Mouse (Mus musculus): ENCODE results near the gene Golm1. TPM values are rescaled to one million over a fixed set of nuclear protein-coding genes. Genes with fewer than 3 reads are reported as not detected.

Golm1 gene
- polyA plus RNA-seq, 1 experiment = 5.6 TPM

DNA sequence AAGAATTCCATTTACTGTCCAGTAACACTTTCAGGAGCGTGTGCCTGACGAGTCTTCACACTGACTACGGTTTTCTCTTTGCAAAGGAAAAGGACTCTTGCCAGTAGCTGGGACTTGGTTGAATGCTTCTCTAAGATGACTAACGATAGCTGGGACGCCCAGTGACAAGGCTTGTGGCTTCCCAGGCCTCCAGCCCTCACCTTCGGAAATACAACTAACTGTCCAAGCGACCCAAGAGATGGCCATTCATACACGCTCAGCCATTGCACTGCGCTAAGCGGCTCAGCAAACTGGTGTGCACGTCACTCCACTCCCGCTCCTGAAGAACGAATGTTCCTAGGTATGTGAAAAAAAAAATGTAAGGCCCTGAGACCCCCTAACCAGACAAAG lies 855 bp downstream of the Golm1 start:
- H3K79me3 ChIP-seq (ENCODE audit: low read depth) = no peaks in the 10 kb centered on the region
- TF ChIP-seq CEBPB (IDR thresholded peaks at IDR 0.05; ENCODE audit: low read depth) = no peak
- no peak for TF ChIP-seq USF1 (IDR thresholded peaks at IDR 0.05; ENCODE audit: low read depth)
- no peak for TF ChIP-seq FOSL1 (IDR thresholded peaks at IDR 0.05; ENCODE audit: insufficient read depth, low read length, poor library complexity, severe bottlenecking)
- no peak for TF ChIP-seq MYOD1 (IDR thresholded peaks at IDR 0.05; ENCODE audit: control insufficient read depth, insufficient read length, low read depth)
- no peak for TF ChIP-seq MYOG (IDR thresholded peaks at IDR 0.05; ENCODE audit: control insufficient read depth, extremely low read depth, insufficient read length)
- TF ChIP-seq MAX (IDR thresholded peaks at IDR 0.05) = no peak
- TF ChIP-seq CTCF (IDR thresholded peaks at IDR 0.05; ENCODE audit: control insufficient read depth, insufficient read depth, insufficient read length) = no peak
- no peaks in the 10 kb centered on the region for H3K27me3 ChIP-seq (ENCODE audit: control insufficient read depth, insufficient read depth, insufficient read length)
- peak overlapping the region; percentile 56 for H3ac ChIP-seq (ENCODE audit: control insufficient read depth, insufficient read length, low read depth)
- peak overlapping the region; percentile 45 for H3K4me3 ChIP-seq (ENCODE audit: insufficient read depth, poor library complexity, severe bottlenecking)
- no peaks in the 10 kb centered on the region for H3K36me3 ChIP-seq (ENCODE audit: control insufficient read depth, insufficient read depth)
- no peaks in the 10 kb centered on the region for H3K79me2 ChIP-seq (ENCODE audit: control insufficient read depth, insufficient read depth)

- TF ChIP-seq CTCF (IDR thresholded peaks at IDR 0.05; ENCODE audit: control insufficient read depth, insufficient read depth, insufficient read length) = no peak
- TF ChIP-seq MAX (IDR thresholded peaks at IDR 0.05) = no peak
- TF ChIP-seq FOSL1 (IDR thresholded peaks at IDR 0.05; ENCODE audit: insufficient read depth, low read length, poor library complexity, severe bottlenecking) = no peak
- no peak for TF ChIP-seq MYOD1 (IDR thresholded peaks at IDR 0.05; ENCODE audit: control insufficient read depth, insufficient read length, low read depth)
- no peak for TF ChIP-seq MYOG (IDR thresholded peaks at IDR 0.05; ENCODE audit: control insufficient read depth, extremely low read depth, insufficient read length)
- no peak for TF ChIP-seq USF1 (IDR thresholded peaks at IDR 0.05; ENCODE audit: low read depth)
- no peak for TF ChIP-seq CEBPB (IDR thresholded peaks at IDR 0.05; ENCODE audit: low read depth)
- Histone ChIP-seq H3K79me3 (ENCODE audit: low read depth) (no peaks in the 10 kb centered on the region), H3ac (ENCODE audit: control insufficient read depth, insufficient read length, low read depth) (no peak overlapping the region), H3K79me2 (ENCODE audit: control insufficient read depth, insufficient read depth) (no peaks in the 10 kb centered on the region), H3K4me3 (ENCODE audit: insufficient read depth, poor library complexity, severe bottlenecking) (no peak overlapping the region), H3K36me3 (ENCODE audit: control insufficient read depth, insufficient read depth) (no peaks in the 10 kb centered on the region), H3K27me3 (ENCODE audit: control insufficient read depth, insufficient read depth, insufficient read length) (no peaks in the 10 kb centered on the region)
These were observed 1.4 kb downstream of the Golm1 start for GRCm38 (mm10) chr13:59674215-59674614.

GRCm38 (mm10) chr13:59673597-59673996 lies 2.0 kb downstream of the Golm1 start:
- Histone ChIP-seq H3ac (ENCODE audit: control insufficient read depth, insufficient read length, low read depth) (no peak overlapping the region), H3K79me2 (ENCODE audit: control insufficient read depth, insufficient read depth) (no peaks in the 10 kb centered on the region), H3K36me3 (ENCODE audit: control insufficient read depth, insufficient read depth) (no peaks in the 10 kb centered on the region), H3K27me3 (ENCODE audit: control insufficient read depth, insufficient read depth, insufficient read length) (no peaks in the 10 kb centered on the region), H3K4me3 (ENCODE audit: insufficient read depth, poor library complexity, severe bottlenecking) (no peak overlapping the region), H3K79me3 (ENCODE audit: low read depth) (no peaks in the 10 kb centered on the region)
- TF ChIP-seq USF1 (IDR thresholded peaks at IDR 0.05; ENCODE audit: low read depth) (no peak), MYOG (IDR thresholded peaks at IDR 0.05; ENCODE audit: control insufficient read depth, extremely low read depth, insufficient read length) (no peak), MAX (IDR thresholded peaks at IDR 0.05) (no peak), MYOD1 (IDR thresholded peaks at IDR 0.05; ENCODE audit: control insufficient read depth, insufficient read length, low read depth) (no peak), CEBPB (IDR thresholded peaks at IDR 0.05; ENCODE audit: low read depth) (no peak), CTCF (IDR thresholded peaks at IDR 0.05; ENCODE audit: control insufficient read depth, insufficient read depth, insufficient read length) (no peak)

DNA sequence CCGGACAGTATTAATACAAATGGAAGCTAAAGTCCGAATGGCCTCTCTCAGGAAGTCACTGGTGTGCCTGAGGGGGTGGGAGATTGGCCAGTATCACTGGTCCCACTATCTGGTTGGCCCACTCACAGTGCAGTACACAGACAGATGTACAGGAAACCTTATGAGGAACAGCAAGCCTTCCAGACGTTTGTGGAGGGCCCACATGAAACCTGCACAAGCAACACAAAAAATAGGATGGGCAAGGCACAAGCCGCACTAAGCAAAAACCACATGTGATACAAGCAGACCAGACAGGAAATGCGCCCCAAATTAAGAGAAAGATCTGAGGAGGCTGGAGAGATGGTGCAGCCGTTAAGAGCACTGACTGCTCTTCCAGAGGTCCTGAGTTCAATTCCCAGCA lies 3.4 kb downstream of the Golm1 start:
- H3K4me3 ChIP-seq (ENCODE audit: insufficient read depth, poor library complexity, severe bottlenecking) = no peak overlapping the region
- H3K79me3 ChIP-seq (ENCODE audit: low read depth) = no peaks in the 10 kb centered on the region
- H3K79me2 ChIP-seq (ENCODE audit: control insufficient read depth, insufficient read depth) = no peaks in the 10 kb centered on the region
- no peaks in the 10 kb centered on the region for H3K36me3 ChIP-seq (ENCODE audit: control insufficient read depth, insufficient read depth)
- H3K27me3 ChIP-seq (ENCODE audit: control insufficient read depth, insufficient read depth, insufficient read length) = no peaks in the 10 kb centered on the region
- TF ChIP-seq MYOD1 (IDR thresholded peaks at IDR 0.05; ENCODE audit: control insufficient read depth, insufficient read length, low read depth) (no peak), FOSL1 (IDR thresholded peaks at IDR 0.05; ENCODE audit: insufficient read depth, low read length, poor library complexity, severe bottlenecking) (no peak), USF1 (IDR thresholded peaks at IDR 0.05; ENCODE audit: low read depth) (no peak)
- H3ac ChIP-seq (ENCODE audit: control insufficient read depth, insufficient read length, low read depth) = no peak overlapping the region

DNA sequence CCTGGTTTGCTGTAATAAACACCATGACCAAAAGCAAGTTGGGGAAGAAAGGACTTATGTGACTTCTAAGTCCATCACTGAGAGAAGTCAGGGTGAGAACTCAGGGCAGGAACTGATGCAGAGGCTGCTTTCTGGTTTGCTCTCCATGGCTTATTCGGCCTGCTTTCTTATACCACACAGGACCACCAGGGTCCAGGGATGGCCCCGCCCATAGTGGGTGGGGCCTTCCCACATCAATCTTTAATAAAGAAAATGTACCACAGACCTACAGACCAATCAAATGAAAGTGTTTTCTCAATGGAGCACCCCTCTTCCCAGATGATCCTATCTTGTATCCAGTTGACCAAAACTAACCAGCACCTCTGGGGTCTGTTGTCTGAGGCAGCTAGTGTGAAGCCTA lies 4.1 kb downstream of the Golm1 start:
- H3K27me3 ChIP-seq (ENCODE audit: control insufficient read depth, insufficient read depth, insufficient read length) = no peaks in the 10 kb centered on the region
- no peaks in the 10 kb centered on the region for H3K79me3 ChIP-seq (ENCODE audit: low read depth)
- no peak overlapping the region for H3K4me3 ChIP-seq (ENCODE audit: insufficient read depth, poor library complexity, severe bottlenecking)
- no peaks in the 10 kb centered on the region for H3K36me3 ChIP-seq (ENCODE audit: control insufficient read depth, insufficient read depth)
- no peak overlapping the region for H3ac ChIP-seq (ENCODE audit: control insufficient read depth, insufficient read length, low read depth)
- TF ChIP-seq CEBPB (IDR thresholded peaks at IDR 0.05; ENCODE audit: low read depth) (no peak), CTCF (IDR thresholded peaks at IDR 0.05; ENCODE audit: control insufficient read depth, insufficient read depth, insufficient read length) (no peak), USF1 (IDR thresholded peaks at IDR 0.05; ENCODE audit: low read depth) (no peak), MYOD1 (IDR thresholded peaks at IDR 0.05; ENCODE audit: control insufficient read depth, insufficient read length, low read depth) (no peak), MYOG (IDR thresholded peaks at IDR 0.05; ENCODE audit: control insufficient read depth, extremely low read depth, insufficient read length) (no peak), MAX (IDR thresholded peaks at IDR 0.05) (no peak), FOSL1 (IDR thresholded peaks at IDR 0.05; ENCODE audit: insufficient read depth, low read length, poor library complexity, severe bottlenecking) (no peak)
- no peaks in the 10 kb centered on the region for H3K79me2 ChIP-seq (ENCODE audit: control insufficient read depth, insufficient read depth)

DNA sequence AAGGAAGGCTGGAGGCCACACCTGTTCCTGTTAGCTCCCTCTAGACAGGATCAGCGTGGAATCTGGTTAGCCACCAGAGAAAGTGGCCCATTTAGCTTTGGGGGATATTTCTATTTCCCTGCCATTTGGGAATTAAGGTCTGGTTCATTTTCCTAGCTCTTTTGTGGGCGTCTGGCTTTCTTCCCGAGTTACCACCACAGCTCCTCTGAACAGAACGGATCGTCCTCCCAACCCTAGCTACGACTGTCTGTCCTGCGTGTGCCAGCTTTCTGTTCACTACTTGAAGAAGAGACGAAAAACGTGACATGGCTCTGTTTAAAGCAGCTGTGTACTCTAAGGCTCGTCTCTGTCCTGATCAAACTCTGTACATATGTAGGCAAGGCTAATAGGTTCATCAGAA lies 5.7 kb downstream of the Golm1 start:
- H3K27me3 ChIP-seq (ENCODE audit: control insufficient read depth, insufficient read depth, insufficient read length) = no peaks in the 10 kb centered on the region
- H3ac ChIP-seq (ENCODE audit: control insufficient read depth, insufficient read length, low read depth) = no peak overlapping the region
- no peaks in the 10 kb centered on the region for H3K36me3 ChIP-seq (ENCODE audit: control insufficient read depth, insufficient read depth)
- no peak overlapping the region for H3K4me3 ChIP-seq (ENCODE audit: insufficient read depth, poor library complexity, severe bottlenecking)
- no peak for TF ChIP-seq MYOD1 (IDR thresholded peaks at IDR 0.05; ENCODE audit: control insufficient read depth, insufficient read length, low read depth)
- TF ChIP-seq MAX (IDR thresholded peaks at IDR 0.05) = no peak
- no peak for TF ChIP-seq CEBPB (IDR thresholded peaks at IDR 0.05; ENCODE audit: low read depth)
- no peak for TF ChIP-seq USF1 (IDR thresholded peaks at IDR 0.05; ENCODE audit: low read depth)
- TF ChIP-seq MYOG (IDR thresholded peaks at IDR 0.05; ENCODE audit: control insufficient read depth, extremely low read depth, insufficient read length) = no peak
- no peak for TF ChIP-seq FOSL1 (IDR thresholded peaks at IDR 0.05; ENCODE audit: insufficient read depth, low read length, poor library complexity, severe bottlenecking)
- TF ChIP-seq CTCF (IDR thresholded peaks at IDR 0.05; ENCODE audit: control insufficient read depth, insufficient read depth, insufficient read length) = no peak
- no peaks in the 10 kb centered on the region for H3K79me2 ChIP-seq (ENCODE audit: control insufficient read depth, insufficient read depth)
- H3K79me3 ChIP-seq (ENCODE audit: low read depth) = no peaks in the 10 kb centered on the region
